Mouse (Mus musculus): ENCODE measurements at regions not wholly inside any gene's neighbourhood (a gene's known extent, or its start where the extent isn't known, plus 50 kb on each side); places are given as distances from the start of the nearest gene placed in this dataset.

DNA sequence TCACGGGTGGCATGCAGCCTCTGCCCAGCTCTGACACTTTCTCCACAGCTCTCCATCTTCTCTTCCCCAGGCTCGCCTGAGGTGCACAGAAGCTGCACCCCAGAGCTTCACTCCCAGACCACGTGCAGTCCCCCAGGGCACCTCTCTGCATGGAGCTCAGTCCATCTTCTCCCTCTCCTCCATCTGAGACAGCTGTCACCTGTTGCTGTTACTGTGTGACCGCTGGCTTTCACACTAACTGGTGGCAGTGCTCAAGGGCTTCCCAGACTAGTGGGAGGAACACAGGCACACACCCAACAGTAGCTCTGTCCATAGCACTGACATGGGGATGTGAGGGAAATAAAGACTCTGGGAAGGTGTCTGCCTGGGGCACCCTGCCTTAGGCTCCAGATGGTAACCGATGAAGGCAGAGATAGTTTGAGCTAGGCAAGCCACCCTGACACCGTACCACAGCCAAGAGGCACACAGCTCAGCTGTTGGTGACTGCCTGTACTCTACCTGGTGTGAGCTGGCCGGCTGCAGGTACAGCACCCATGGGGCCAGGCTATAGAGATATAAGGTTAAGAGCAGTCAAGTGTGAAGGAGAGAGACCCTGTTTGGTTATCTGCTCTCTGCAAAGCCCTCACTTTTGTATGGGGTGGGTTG, 94.9 kb downstream of the 1810010D01Rik start:
- TF ChIP-seq POLR2A (IDR thresholded peaks at IDR 0.05; ENCODE audit: low read depth, low read length): no peak
- TF ChIP-seq CTCF (conservative IDR thresholded peaks at IDR 0.05; ENCODE audit: insufficient read depth, insufficient read length, low read depth, low read length): no peak
